Mouse (Mus musculus) forebrain, embryonic 14.5 days (tissue): ENCODE results near the gene Tenm2. TPM values are rescaled to one million over a fixed set of nuclear protein-coding genes. Genes with fewer than 3 reads are reported as not detected.

Source experiments
- ATAC-seq: fragments of 200-750 bp; cut with Nextera tagmentation; 2 replicates; pipeline ENCODE4 v1.8.0; 2017; ENCODE audit warnings: mild to moderate bottlenecking, moderate library complexity
- DNase-seq: peaks from one replicate; pipeline ENCODE4 v3.0.0-alpha.2; 2015; ENCODE audit warnings: low spot score
- H3K27ac ChIP-seq: fragments of 300-500 bp; sonication (generic); 2 replicates; pipeline ENCODE4 v1.5.1; 2014; ENCODE audit warnings: low read depth, mild to moderate bottlenecking, control low read depth, low read length, moderate library complexity
- H3K27me3 ChIP-seq: fragments of 300-500 bp; sonication (generic); replicated peaks from 2 replicates; pipeline ENCODE4 v1.6.1; 2014; ENCODE audit warnings: low read length, control low read depth, mixed read lengths; ENCODE audit not compliant: control insufficient read depth, insufficient read depth
- H3K36me3 ChIP-seq: fragments of 300-500 bp; sonication (generic); 2 replicates; pipeline ENCODE4 v1.6.1; 2014; ENCODE audit warnings: low read length, control low read depth; ENCODE audit not compliant: control insufficient read depth, insufficient read depth
- H3K4me1 ChIP-seq: fragments of 300-500 bp; sonication (generic); 2 replicates; pipeline ENCODE4 v1.6.1; 2014; ENCODE audit warnings: antibody characterized with exemption, low read length, control low read depth; ENCODE audit not compliant: control insufficient read depth, insufficient read depth
- H3K4me2 ChIP-seq: fragments of 300-500 bp; sonication (generic); 2 replicates; pipeline ENCODE4 v1.6.1; 2014; ENCODE audit warnings: mild to moderate bottlenecking, control low read depth, low read length
- H3K4me3 ChIP-seq: fragments of 300-500 bp; sonication (generic); 2 replicates; pipeline ENCODE4 v1.5.1; 2014; ENCODE audit warnings: low read depth, low read length, control low read depth
- H3K9ac ChIP-seq: fragments of 300-500 bp; sonication (generic); 2 replicates; pipeline ENCODE4 v1.6.1; 2014; ENCODE audit warnings: mild to moderate bottlenecking, low read length, control low read depth, moderate library complexity
- H3K9me3 ChIP-seq: fragments of 300-500 bp; sonication (generic); replicated peaks from 2 replicates; pipeline ENCODE4 v1.6.1; 2016; ENCODE audit warnings: low read length, control low read depth, mixed read lengths; ENCODE audit not compliant: control insufficient read depth
- WGBS: fragments of 180-500 bp; shearing (Covaris S2); extraction: QIAGEN DNeasy Blood & Tissue Kit; methylation state at CpG from one replicate; pipeline ENCODE4 v1.1.7; 2014; 5-methylcytosine and 5-hydroxymethylcytosine counted together
- polyA plus RNA-seq: library from polyadenylated mRNA; unstranded; fragments of >200 nt; fragmentation: Nextera tagmentation; extraction: Ambion mirVana; gene quantifications from 2 replicates; pipeline ENCODE4 v1.2.1, GENCODE M21; 2014

Tenm2 gene
- polyA plus RNA-seq, 1 experiment from 2014 or later = 16.0 TPM

DNA sequence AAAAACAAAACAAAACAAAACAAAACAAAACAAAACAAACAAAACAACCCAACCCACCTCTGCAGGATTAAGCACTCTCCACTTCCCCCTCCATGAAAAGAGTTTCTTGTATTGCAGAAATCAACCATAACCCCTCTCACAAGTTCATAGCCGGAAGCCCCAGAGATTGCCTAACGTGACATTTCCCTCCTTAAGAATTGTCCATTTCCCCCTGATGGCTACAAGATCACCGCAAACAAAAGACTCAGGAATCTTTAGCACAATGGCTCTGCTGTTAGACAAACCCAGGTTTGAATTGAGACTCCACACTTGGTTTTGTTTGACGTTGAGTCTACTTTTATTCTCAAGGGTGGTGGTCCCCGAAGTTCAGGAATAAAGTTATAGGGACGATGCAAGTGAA lies 1063.2 kb downstream of the Tenm2 start:
- WGBS = 67% methylated on average over 6 of the region's 6 CpGs
- H3K27ac ChIP-seq = no peak overlapping the region

DNA sequence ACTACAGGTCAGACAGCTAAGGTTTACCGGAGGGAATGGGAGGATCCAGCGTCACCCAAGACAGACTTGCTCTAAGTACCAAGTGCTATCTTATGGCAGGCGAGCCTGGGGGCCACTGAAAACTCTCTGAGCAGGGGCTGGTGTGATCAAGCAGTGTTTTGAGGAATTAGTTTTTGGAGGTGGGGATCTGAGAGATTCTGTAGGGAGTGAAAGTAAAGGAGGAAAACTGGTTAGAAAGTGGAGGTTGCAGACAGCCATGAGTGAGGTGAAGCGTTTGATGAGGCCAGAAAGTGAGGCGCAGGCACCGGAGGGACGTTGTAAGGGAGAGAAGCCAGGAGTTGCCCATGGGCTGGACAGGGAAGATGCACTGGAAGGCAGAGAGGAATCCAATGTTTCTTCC lies 1063.8 kb downstream of the Tenm2 start:
- Histone ChIP-seq H3K4me2 (no peak overlapping the region), H3K36me3 (no peaks in the 10 kb centered on the region), H3K4me3 (no peak overlapping the region), H3K9me3 (no peaks in the 10 kb centered on the region), H3K4me1 (no peaks in the 10 kb centered on the region), H3K27ac (no peak overlapping the region), H3K9ac (no peak overlapping the region), H3K27me3 (no peaks in the 10 kb centered on the region)
- WGBS = 93% methylated on average over 7 of the region's 7 CpGs
- ATAC-seq = no peak
- DNase-seq = no peak

More for the DNA sequence above, 1063.2 kb downstream of the Tenm2 start:
- H3K9me3 ChIP-seq = no peaks in the 10 kb centered on the region
- no peak overlapping the region for H3K4me2 ChIP-seq
- no peaks in the 10 kb centered on the region for H3K4me1 ChIP-seq
- H3K9ac ChIP-seq = no peak overlapping the region
- H3K36me3 ChIP-seq = no peaks in the 10 kb centered on the region
- ATAC-seq (no peak), DNase-seq (no peak)
- H3K4me3 ChIP-seq = no peak overlapping the region
- H3K27me3 ChIP-seq = no peaks in the 10 kb centered on the region

DNA sequence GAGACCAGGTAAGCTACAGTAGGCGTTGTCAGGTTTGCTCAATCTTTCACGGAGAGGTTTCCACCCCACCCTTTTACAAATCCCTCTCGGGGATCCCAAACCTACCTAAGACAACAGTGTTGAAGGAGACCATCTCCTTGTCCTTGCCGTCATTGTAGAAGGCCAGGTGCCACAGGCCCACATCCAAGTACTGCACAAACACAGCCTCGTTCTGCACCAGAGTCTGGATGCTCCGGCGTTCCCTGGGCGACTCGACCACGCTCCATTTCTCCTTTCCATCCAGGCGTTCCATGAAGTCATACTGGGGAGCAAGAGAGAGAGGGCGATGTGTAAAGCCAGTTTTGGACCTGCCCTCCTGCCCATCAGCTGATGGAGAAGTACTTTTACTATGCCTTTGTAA lies 1064.5 kb downstream of the Tenm2 start:
- no peaks in the 10 kb centered on the region for H3K4me1 ChIP-seq
- DNase-seq (no peak), ATAC-seq (no peak)
- H3K27me3 ChIP-seq = no peaks in the 10 kb centered on the region
- no peak overlapping the region for H3K4me2 ChIP-seq
- H3K36me3 ChIP-seq = no peaks in the 10 kb centered on the region
- no peak overlapping the region for H3K9ac ChIP-seq
- H3K27ac ChIP-seq = no peak overlapping the region
- H3K9me3 ChIP-seq = no peaks in the 10 kb centered on the region
- 94% methylated on average over 12 of the region's 12 CpGs for WGBS
- no peak overlapping the region for H3K4me3 ChIP-seq

DNA sequence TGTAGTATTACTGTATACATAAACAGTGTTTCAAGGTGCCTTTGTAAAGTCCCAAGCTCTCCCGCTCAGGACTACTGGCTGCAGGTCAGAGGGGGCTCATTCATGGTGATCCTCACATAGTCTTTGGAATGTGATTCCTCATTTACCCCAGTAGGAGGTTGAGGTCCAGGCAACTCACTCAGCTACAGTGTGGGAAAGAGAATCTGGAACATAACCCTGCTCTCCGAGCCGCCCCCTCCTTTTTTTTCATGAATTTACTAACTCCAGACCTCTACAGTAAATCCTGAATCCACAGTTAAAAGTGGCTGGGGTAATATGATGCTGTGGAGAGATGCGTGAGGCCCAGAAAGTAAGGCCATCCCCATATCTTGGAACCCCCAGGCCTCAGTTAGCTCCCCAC lies 1066.0 kb downstream of the Tenm2 start:
- ATAC-seq (no peak), DNase-seq (no peak)
- WGBS = 82% methylated on average over 4 of the region's 4 CpGs
- Histone ChIP-seq H3K9me3 (no peaks in the 10 kb centered on the region), H3K4me1 (no peaks in the 10 kb centered on the region), H3K36me3 (no peaks in the 10 kb centered on the region), H3K4me2 (no peak overlapping the region), H3K27ac (no peak overlapping the region), H3K4me3 (no peak overlapping the region), H3K9ac (no peak overlapping the region), H3K27me3 (no peaks in the 10 kb centered on the region)

DNA sequence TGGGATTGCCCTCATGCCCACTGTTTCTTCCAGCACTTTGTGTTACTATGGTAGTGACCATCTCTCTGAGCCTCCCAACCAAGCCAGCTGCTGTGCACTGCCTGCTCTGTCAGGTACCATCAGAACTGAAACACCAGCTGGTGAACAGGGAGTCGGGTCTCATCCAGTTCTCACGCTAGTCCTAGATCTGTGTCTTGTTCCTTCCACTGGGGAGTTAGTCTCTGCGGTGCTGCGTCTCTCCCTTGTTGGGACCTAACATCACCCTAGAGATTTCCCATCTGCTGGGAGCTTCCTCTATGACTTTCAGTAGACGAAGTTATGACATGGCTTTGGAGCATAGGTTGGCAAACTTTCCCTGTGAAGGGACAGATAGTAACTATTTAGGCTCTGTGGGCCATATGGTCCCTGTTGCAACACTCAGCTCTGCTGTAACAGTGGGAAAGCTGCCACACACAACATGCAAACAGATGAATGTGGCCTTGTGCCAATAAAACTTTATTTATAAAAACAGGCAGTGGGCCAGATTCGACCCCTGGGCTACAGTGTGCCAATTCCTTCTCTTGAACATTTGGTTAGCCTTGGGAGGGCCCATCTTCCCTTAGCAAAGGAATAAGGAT lies 1066.7 kb downstream of the Tenm2 start:
- WGBS = 76% methylated on average over 6 of the region's 6 CpGs
- H3K4me1 ChIP-seq = no peaks in the 10 kb centered on the region
- H3K36me3 ChIP-seq = no peaks in the 10 kb centered on the region
- no peak overlapping the region for H3K4me2 ChIP-seq
- DNase-seq (peak; percentile 71), ATAC-seq (peak; percentile 65; the same call in 1 of the 2 replicates)
- no peak overlapping the region for H3K4me3 ChIP-seq
- H3K9ac ChIP-seq = no peak overlapping the region
- H3K27ac ChIP-seq = no peak overlapping the region
- H3K27me3 ChIP-seq = no peaks in the 10 kb centered on the region
- H3K9me3 ChIP-seq = no peaks in the 10 kb centered on the region

DNA sequence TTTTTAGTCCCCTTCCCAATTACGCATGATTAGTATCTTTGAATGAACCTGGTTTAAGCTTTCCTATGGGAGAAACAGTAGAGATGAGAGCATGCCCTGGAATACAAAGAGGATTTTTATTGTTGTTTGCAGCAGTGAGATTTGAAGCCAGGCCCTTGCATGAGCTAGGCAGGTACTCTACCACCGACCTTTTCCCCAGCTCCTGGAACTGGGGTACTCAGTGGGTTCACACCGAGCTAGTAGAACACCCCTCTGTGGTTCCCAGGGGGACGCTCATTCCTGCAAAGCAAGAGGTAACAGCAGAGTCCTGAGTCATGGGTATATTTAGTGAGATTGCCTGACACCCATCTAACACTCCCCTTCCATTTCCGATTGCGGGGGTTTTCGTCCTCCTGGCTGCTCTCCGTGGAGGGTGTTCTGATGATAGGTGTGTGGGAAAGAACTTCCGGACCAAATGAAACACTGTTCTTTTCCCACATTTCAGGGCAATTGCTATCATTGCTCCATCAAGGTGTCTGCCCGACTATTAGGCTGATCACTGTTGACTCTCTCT lies 1067.9 kb downstream of the Tenm2 start:
- ATAC-seq (no peak), DNase-seq (no peak)
- Histone ChIP-seq H3K36me3 (no peaks in the 10 kb centered on the region), H3K4me1 (no peaks in the 10 kb centered on the region), H3K9ac (no peak overlapping the region), H3K4me3 (no peak overlapping the region), H3K9me3 (no peaks in the 10 kb centered on the region), H3K4me2 (no peak overlapping the region), H3K27me3 (no peaks in the 10 kb centered on the region), H3K27ac (no peak overlapping the region)
- 83% methylated on average over 10 of the region's 10 CpGs for WGBS

DNA sequence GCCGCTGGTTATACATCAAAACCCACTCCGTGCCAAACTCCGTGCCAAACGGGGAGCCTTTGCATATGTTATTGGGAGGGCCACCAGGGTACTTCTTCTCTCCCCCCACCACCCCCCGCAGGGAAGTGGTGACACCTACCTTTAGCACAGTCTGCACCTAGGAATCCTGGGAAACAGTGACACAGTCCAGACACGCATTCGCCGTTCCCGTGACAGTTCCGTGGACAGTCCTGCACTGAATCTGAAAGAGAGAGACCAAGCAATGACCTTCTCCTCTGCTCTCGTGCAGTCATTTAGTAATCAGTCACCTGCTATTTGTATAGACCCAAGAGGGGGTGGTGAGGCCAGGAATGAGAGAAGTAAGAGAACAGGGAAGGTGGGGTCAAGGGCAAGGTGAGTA lies 1072.2 kb downstream of the Tenm2 start:
- ATAC-seq (no peak), DNase-seq (no peak)
- H3K9ac ChIP-seq = no peak overlapping the region
- no peaks in the 10 kb centered on the region; the same call in 1 of the 2 replicates for H3K9me3 ChIP-seq
- no peaks in the 10 kb centered on the region for H3K4me1 ChIP-seq
- WGBS = 92% methylated on average over 11 of the region's 11 CpGs
- no peak overlapping the region for H3K4me2 ChIP-seq
- H3K27ac ChIP-seq = no peak overlapping the region
- H3K36me3 ChIP-seq = no peaks in the 10 kb centered on the region
- no peaks in the 10 kb centered on the region for H3K27me3 ChIP-seq
- H3K4me3 ChIP-seq = no peak overlapping the region

DNA sequence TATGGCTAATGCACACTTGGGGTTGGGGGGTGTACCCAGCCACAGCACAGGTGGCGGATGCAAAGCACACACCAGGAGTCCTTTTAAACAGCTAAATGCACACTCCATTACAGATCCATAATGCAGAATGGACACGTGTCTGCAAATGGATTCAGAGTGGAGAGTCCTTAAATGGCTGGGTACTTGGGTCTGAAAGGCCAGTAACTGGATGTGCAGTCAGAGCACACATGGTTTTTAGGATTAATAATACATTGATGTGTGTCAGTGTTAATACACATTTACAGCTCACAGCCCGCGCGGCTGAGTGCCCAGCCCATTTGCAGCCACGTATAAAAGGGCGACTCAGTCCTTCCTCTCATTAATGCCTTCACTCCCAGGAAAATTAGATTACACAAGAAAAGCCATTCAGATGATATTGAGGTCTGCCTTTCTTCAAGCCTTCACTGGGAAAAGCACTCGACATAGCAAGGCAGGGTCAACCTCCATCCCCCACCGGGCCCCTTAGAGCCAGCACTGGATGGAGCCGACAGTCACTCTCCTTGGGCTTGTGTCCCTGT lies 1073.9 kb downstream of the Tenm2 start:
- no peak overlapping the region for H3K9ac ChIP-seq
- DNase-seq (peak; percentile 43), ATAC-seq (peak; percentile 72)
- no peaks in the 10 kb centered on the region for H3K36me3 ChIP-seq
- no peak overlapping the region for H3K4me3 ChIP-seq
- no peaks in the 10 kb centered on the region for H3K4me1 ChIP-seq
- WGBS = 11% methylated on average over 10 of the region's 10 CpGs
- H3K27ac ChIP-seq = no peak overlapping the region
- no peaks in the 10 kb centered on the region; the same call in 1 of the 2 replicates for H3K9me3 ChIP-seq
- H3K4me2 ChIP-seq = no peak overlapping the region
- H3K27me3 ChIP-seq = no peaks in the 10 kb centered on the region

DNA sequence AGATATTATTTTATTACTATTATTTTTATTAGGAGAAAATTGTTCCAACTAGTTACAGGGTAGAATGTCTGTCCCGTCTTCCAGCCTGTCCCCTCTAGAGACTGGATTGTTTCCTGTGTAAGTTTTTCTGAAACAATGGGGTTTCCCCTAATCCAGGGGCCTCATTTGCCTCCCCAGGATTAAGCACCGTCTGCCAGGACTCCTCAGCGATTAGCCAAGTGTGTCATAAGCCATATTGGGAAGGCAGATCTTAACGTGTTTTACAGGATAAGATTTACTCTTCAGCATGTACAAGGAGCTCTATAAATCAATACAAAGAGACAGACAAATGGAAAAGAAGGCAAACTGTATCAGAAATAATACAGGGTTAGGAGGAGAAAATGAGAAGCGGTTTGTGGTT lies 1082.3 kb downstream of the Tenm2 start:
- Histone ChIP-seq H3K4me2 (no peak overlapping the region), H3K9me3 (no peaks in the 10 kb centered on the region), H3K4me3 (no peak overlapping the region), H3K36me3 (no peaks in the 10 kb centered on the region), H3K27ac (no peak overlapping the region), H3K27me3 (no peaks in the 10 kb centered on the region), H3K9ac (no peak overlapping the region), H3K4me1 (peaks cover 12% of the 10 kb centered on the region; the same call in 1 of the 2 replicates)
- 31% methylated on average over 5 of the region's 5 CpGs for WGBS
- no peak for DNase-seq
- ATAC-seq = no peak
